Comparison of ENCODE assay signal across 9 mouse cellular contexts in the genomic region with DNA sequence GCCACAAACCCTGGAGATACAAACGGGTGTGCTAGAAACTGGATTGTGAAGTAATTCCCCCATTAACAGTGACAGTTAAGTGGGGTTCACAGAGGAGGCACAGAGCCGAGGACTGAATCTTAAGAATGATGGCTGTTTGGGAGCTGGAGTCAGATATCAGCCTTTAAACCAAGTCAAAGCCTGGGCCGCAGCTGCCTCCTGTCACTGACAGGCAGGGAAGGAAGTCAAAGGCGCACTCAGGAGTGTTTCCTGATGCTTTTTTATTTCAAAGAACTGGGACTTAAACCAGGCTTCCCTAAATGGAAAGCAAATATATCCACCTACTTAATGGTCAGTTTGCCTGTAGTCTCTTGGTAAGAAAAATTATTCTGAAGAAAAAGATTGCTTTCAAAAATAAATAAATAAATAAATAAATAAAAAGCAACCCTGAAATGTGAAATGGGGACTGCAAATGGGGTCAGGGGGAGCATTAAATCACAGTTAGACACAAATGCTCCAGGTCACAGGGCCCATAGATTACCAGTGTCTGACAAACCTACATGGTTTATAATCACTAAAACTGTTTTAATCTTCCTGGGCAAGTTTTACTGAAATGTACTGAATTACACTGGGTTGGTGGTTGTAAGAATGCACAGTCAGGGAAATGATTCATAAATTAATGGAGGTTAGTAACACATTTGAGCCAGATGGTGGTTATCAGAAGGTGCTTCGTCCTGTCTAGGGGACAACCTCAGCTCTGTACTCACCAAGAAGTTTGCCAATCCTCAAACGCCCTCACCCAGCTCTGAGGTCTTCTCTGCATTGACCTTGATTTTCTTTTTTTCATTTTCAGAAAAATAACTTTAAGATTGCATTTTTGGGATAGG.
DNase-seq lines count a peak whose midpoint lies in the region; ATAC-seq lines count a peak whose summit lies in the region.
"Had no signal": no experiment of that assay in that cellular context is flagged by ENCODE, and none has a peak within 500 bp of the region (broad histone marks: within the 10 kb centered on the region; RNA-seq: fewer than 3 reads in every experiment).

No protein-coding gene starts in this region.

- no peak overlapping the region for H3K27ac ChIP-seq in limb, embryonic 11.5 days (replicated peaks; ENCODE audit: low read depth, low read length)
- H3K27ac ChIP-seq: embryonic facial prominence, embryonic 12.5 days had no signal

- H3K27me3 ChIP-seq in limb, embryonic 11.5 days (ENCODE audit: control insufficient read depth, insufficient read depth, low read length): no peaks in the 10 kb centered on the region
- H3K27me3 ChIP-seq: embryonic facial prominence, embryonic 12.5 days had no signal

- H3K9ac ChIP-seq in limb, embryonic 11.5 days (ENCODE audit: low read length): no peak overlapping the region
- H3K9ac ChIP-seq: embryonic facial prominence, embryonic 12.5 days; forebrain, postnatal 0 days had no signal

- no peak overlapping the region for H3K4me3 ChIP-seq in limb, embryonic 11.5 days (ENCODE audit: low read depth, low read length)
- H3K4me3 ChIP-seq: embryonic facial prominence, embryonic 12.5 days had no signal

- 0 out of 2 replicates have a peak, but pooled peaks cover 3% of the 10 kb centered on the region for H3K4me1 ChIP-seq in limb, embryonic 11.5 days (ENCODE audit: control insufficient read depth, insufficient read depth, low read length)
- H3K4me1 ChIP-seq: embryonic facial prominence, embryonic 12.5 days had no signal

- H3K9me3 ChIP-seq in limb, embryonic 11.5 days (ENCODE audit: control insufficient read depth, low read length): no peaks in the 10 kb centered on the region
- H3K9me3 ChIP-seq: embryonic facial prominence, embryonic 12.5 days had no signal

- DNase-seq in 416B (ENCODE audit: low read depth): peak; percentile 51
- DNase-seq in embryo, embryonic 11 days: peak; percentile 68
- peak; percentile 66 to 72 for DNase-seq in heart, postnatal 10 days
- peak; percentile 62 for DNase-seq in limb, embryonic 11.5 days (ENCODE audit: low spot score)
- DNase-seq in cerebellum, adult 18-20 months: no peak
- no peak for DNase-seq in right cerebral cortex, postnatal 36 days (ENCODE audit: low spot score in 2 of 2)
- no peak for DNase-seq in urinary bladder, postnatal 4 days (ENCODE audit: low spot score in 2 of 2)
- DNase-seq: forebrain, postnatal 0 days had no signal

- no peak overlapping the region for H3K4me2 ChIP-seq in limb, embryonic 11.5 days (ENCODE audit: low read depth, severe bottlenecking)
- H3K4me2 ChIP-seq: embryonic facial prominence, embryonic 12.5 days had no signal

- ATAC-seq in limb, embryonic 11.5 days (ENCODE audit: insufficient number of reproducible peaks, low FRiP score, low TSS enrichment, low read depth): 0 out of 2 replicates have a peak, but pooled peaks have one; percentile 27
- ATAC-seq: forebrain, postnatal 0 days had no signal

- no peaks in the 10 kb centered on the region for H3K36me3 ChIP-seq in limb, embryonic 11.5 days (ENCODE audit: control insufficient read depth, insufficient read depth, low read length)
- H3K36me3 ChIP-seq: embryonic facial prominence, embryonic 12.5 days had no signal

- 21% methylated on average over 6 of the region's 6 CpGs for WGBS in limb, embryonic 11.5 days

- intact Hi-C loops in heart, postnatal 10 days (cut with DNase I): loop anchor here (5.0 kb wide), 1 partner anchor 210 kb away; the partner anchor contains the start of gene Maml2

Comparison
In these comparisons a context has a peak if more than half of its experiments do, and no peak if none do; other contexts are left out.
1. DNase-seq: peak in 416B (single experiment), embryo, embryonic 11 days (single experiment), heart, postnatal 10 days (2 of 2) and limb, embryonic 11.5 days (single experiment); none in cerebellum, adult 18-20 months (0 of 2), right cerebral cortex, postnatal 36 days (0 of 2) and urinary bladder, postnatal 4 days (0 of 2).